Mouse (Mus musculus) B cell, adult 62 days (primary cell): ENCODE results near the gene Gm14401. TPM values are rescaled to one million over a fixed set of nuclear protein-coding genes. Genes with fewer than 3 reads are reported as not detected.

Source experiments
- total RNA-seq: library from RNA; stranded (reverse); gene quantifications from 4 replicates; pipeline ENCODE4 v1.2.4, GENCODE M21; 2023

Gm14401 gene
- 0.63 TPM in 1 of 4 replicates, not detected in the others for total RNA-seq

DNA sequence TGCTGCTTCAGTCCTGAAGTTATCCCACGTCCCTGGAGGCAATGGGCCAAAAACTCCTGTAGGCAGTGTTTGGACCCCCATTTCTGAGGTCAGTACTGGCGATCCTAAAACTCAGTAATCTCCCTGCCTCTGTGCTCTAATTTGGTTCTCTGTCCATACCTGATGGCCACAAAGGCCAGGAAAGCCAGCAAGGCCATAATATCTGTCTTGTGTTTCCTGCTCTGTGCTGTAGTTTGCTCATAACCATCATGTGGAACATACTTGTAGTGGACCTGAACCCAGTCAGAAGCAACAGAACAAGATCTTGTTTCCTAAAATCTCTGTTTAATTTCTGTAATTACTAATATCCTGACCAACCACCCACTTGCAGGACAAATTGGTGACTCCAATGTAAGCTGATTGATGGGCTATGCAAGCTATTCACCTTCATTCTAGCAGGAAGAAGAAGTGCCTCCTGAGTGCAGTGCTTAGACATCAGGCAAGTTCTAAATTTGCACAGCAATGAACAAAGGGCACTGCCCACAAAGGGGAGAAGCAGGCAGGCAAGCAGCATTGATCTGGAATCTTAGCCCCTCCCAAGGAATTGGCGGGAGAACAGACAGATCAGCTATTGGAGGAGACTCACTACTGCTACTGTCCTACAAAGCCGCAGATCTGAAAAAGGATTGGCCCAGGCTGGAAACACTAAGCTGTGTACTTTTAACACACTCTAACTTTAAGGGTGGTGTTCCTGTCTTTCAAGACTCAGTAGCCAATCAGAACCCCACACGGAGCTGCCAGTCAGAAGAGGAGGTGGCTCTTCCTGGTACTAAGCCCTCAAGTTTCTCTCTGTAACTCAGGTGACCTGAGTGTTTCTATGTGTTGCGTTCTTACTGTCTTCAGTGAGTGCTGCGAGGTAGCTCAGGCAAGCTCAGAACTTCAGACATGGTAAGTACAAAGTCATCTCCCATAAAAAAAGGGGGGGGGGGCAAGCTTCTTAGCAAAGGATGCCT lies at the start of gene Gm14401:
Gene Gm14401 (plus strand): TSS at position 889 of the 992 bp plus-strand sequence.

Other genes starting within 250 kb of the Gm14401 start
- gene Gm14408, start 243.2 kb upstream of the Gm14401 start, total RNA-seq: not detected in 4 replicates
- gene Gm14296, start 146.5 kb upstream of the Gm14401 start, total RNA-seq: 0.18 to 0.79 TPM (median 0.42 TPM) in 4 replicates
- 0.46 to 6.7 TPM (median 3.0 TPM) in 4 replicates for gene Gm14419, start 73.4 kb upstream of the Gm14401 start, total RNA-seq
- 3.1 to 7.6 TPM (median 5.0 TPM) in 4 replicates for gene Gm14410, start 132.1 kb downstream of the Gm14401 start, total RNA-seq
- 0.60 TPM in 1 of 4 replicates, not detected in the others for gene Gm14409, start 192.7 kb downstream of the Gm14401 start, total RNA-seq
- 0.36 TPM in 1 of 4 replicates, not detected in the others for gene Gm14412, start 250.0 kb downstream of the Gm14401 start, total RNA-seq